Mouse (Mus musculus) kidney, embryonic 14.5 days (tissue): ENCODE measurements at regions not wholly inside any gene's neighbourhood (a gene's known extent, or its start where the extent isn't known, plus 50 kb on each side); places are given as distances from the start of the nearest gene placed in this dataset.
A peak's percentile ranks its signal among the peaks of the same experiment; 100 is the strongest.

Source experiments
- ATAC-seq: fragments of 200-750 bp; cut with Nextera tagmentation; 2 replicates; pipeline ENCODE4 v1.8.0; 2017; ENCODE audit warnings: moderate number of reproducible peaks, mild to moderate bottlenecking, moderate TSS enrichment, moderate library complexity; ENCODE audit not compliant: low FRiP score, low TSS enrichment
- H3K27ac ChIP-seq: fragments of 300-500 bp; sonication (generic); 2 replicates; pipeline ENCODE4 v1.5.1; 2014; ENCODE audit warnings: low read depth, mild to moderate bottlenecking, low read length, moderate library complexity, mixed read lengths
- H3K27me3 ChIP-seq: fragments of 300-500 bp; sonication (generic); 2 replicates; pipeline ENCODE4 v1.6.1; 2014; ENCODE audit warnings: mild to moderate bottlenecking, low read length; ENCODE audit not compliant: control insufficient read depth, insufficient read depth
- H3K36me3 ChIP-seq: fragments of 300-500 bp; sonication (generic); 2 replicates; pipeline ENCODE4 v1.6.1; 2014; ENCODE audit warnings: low read length, mixed read lengths; ENCODE audit not compliant: control insufficient read depth, insufficient read depth
- H3K4me1 ChIP-seq: fragments of 300-500 bp; sonication (generic); 2 replicates; pipeline ENCODE4 v1.6.1; 2014; ENCODE audit warnings: low read length, mixed read lengths; ENCODE audit not compliant: control insufficient read depth, insufficient read depth
- H3K4me2 ChIP-seq: fragments of 300-500 bp; sonication (generic); replicated peaks from 2 replicates; pipeline ENCODE4 v1.6.1; 2014; ENCODE audit warnings: low read depth, mild to moderate bottlenecking, low read length
- H3K4me3 ChIP-seq: fragments of 300-500 bp; sonication (generic); 2 replicates; pipeline ENCODE4 v1.5.1; 2014; ENCODE audit warnings: mild to moderate bottlenecking, low read length
- H3K9ac ChIP-seq: fragments of 300-500 bp; sonication (generic); 2 replicates; pipeline ENCODE4 v1.6.1; 2014; ENCODE audit warnings: low read depth, mild to moderate bottlenecking, low read length, moderate library complexity
- H3K9me3 ChIP-seq: fragments of 300-500 bp; sonication (generic); 2 replicates; pipeline ENCODE4 v1.6.1; 2016; ENCODE audit warnings: low read length; ENCODE audit not compliant: control insufficient read depth
- WGBS: fragments of 180-500 bp; shearing (Covaris S2); extraction: QIAGEN DNeasy Blood & Tissue Kit; methylation state at CpG from one replicate; pipeline ENCODE4 v1.1.7; 2014; 5-methylcytosine and 5-hydroxymethylcytosine counted together

- no peak for ATAC-seq
- Histone ChIP-seq H3K9me3 (no peaks in the 10 kb centered on the region), H3K9ac (no peak overlapping the region), H3K36me3 (no peaks in the 10 kb centered on the region), H3K4me2 (no peak overlapping the region), H3K27ac (no peak overlapping the region), H3K27me3 (no peaks in the 10 kb centered on the region), H3K4me1 (no peaks in the 10 kb centered on the region), H3K4me3 (no peak overlapping the region)
- 88% methylated on average over 12 of the region's 12 CpGs for WGBS
Observed at GRCm38 (mm10) chr1:176359992-176360724, 85.0 kb upstream of the Pld5 start.

GRCm38 (mm10) chr1:176355342-176355741, 80.2 kb upstream of the Pld5 start:
- Histone ChIP-seq H3K27me3 (no peaks in the 10 kb centered on the region), H3K27ac (no peak overlapping the region), H3K4me2 (no peak overlapping the region), H3K4me1 (no peaks in the 10 kb centered on the region), H3K9ac (no peak overlapping the region), H3K9me3 (no peaks in the 10 kb centered on the region), H3K4me3 (no peak overlapping the region), H3K36me3 (no peaks in the 10 kb centered on the region)
- WGBS = 48% methylated on average over 12 of the region's 12 CpGs
- ATAC-seq = 0 out of 2 replicates have a peak, but pooled peaks have one; percentile 76

GRCm38 (mm10) chr1:176354898-176355297, 79.8 kb upstream of the Pld5 start:
- H3K4me3 ChIP-seq = no peak overlapping the region
- ATAC-seq = no peak
- H3K27me3 ChIP-seq = no peaks in the 10 kb centered on the region
- no peaks in the 10 kb centered on the region for H3K4me1 ChIP-seq
- H3K4me2 ChIP-seq = no peak overlapping the region
- no peak overlapping the region for H3K9ac ChIP-seq
- H3K9me3 ChIP-seq = no peaks in the 10 kb centered on the region
- H3K36me3 ChIP-seq = no peaks in the 10 kb centered on the region
- 22% methylated on average over 1 of the region's 1 CpGs for WGBS
- H3K27ac ChIP-seq = no peak overlapping the region

- Histone ChIP-seq H3K27ac (no peak overlapping the region), H3K4me2 (no peak overlapping the region), H3K9ac (no peak overlapping the region), H3K4me3 (no peak overlapping the region), H3K36me3 (no peaks in the 10 kb centered on the region), H3K9me3 (no peaks in the 10 kb centered on the region), H3K4me1 (no peaks in the 10 kb centered on the region), H3K27me3 (no peaks in the 10 kb centered on the region)
- ATAC-seq = no peak
- 86% methylated on average over 3 of the region's 3 CpGs for WGBS
Observed at GRCm38 (mm10) chr1:176352706-176353105, 77.6 kb upstream of the Pld5 start.

GRCm38 (mm10) chr1:176349909-176350495, 74.9 kb upstream of the Pld5 start:
- H3K27ac ChIP-seq = no peak overlapping the region
- no peak overlapping the region for H3K4me2 ChIP-seq
- no peaks in the 10 kb centered on the region for H3K9me3 ChIP-seq
- no peaks in the 10 kb centered on the region for H3K27me3 ChIP-seq
- WGBS = 36% methylated on average over 2 of the region's 2 CpGs
- ATAC-seq = peak; percentile 76
- H3K9ac ChIP-seq = no peak overlapping the region
- H3K4me1 ChIP-seq = no peaks in the 10 kb centered on the region
- H3K4me3 ChIP-seq = no peak overlapping the region
- H3K36me3 ChIP-seq = no peaks in the 10 kb centered on the region

- Histone ChIP-seq H3K9me3 (no peaks in the 10 kb centered on the region), H3K27ac (no peak overlapping the region), H3K9ac (no peak overlapping the region), H3K4me1 (no peaks in the 10 kb centered on the region), H3K4me3 (no peak overlapping the region), H3K36me3 (no peaks in the 10 kb centered on the region), H3K4me2 (no peak overlapping the region), H3K27me3 (no peaks in the 10 kb centered on the region)
- WGBS = 81% methylated on average over 3 of the region's 3 CpGs
- no peak for ATAC-seq
Observed at GRCm38 (mm10) chr1:176348129-176348528, 73.0 kb upstream of the Pld5 start.

GRCm38 (mm10) chr1:176331344-176331743, 56.2 kb upstream of the Pld5 start:
- Histone ChIP-seq H3K36me3 (no peaks in the 10 kb centered on the region), H3K4me2 (no peak overlapping the region), H3K27me3 (no peaks in the 10 kb centered on the region), H3K9me3 (no peaks in the 10 kb centered on the region), H3K27ac (no peak overlapping the region), H3K9ac (no peak overlapping the region), H3K4me1 (no peaks in the 10 kb centered on the region), H3K4me3 (no peak overlapping the region)
- no peak for ATAC-seq
- WGBS = 78% methylated on average over 3 of the region's 3 CpGs
